Mouse (Mus musculus) left cerebral cortex, postnatal 25 days (tissue): ENCODE results near the gene Tmprss4. TPM values are rescaled to one million over a fixed set of nuclear protein-coding genes. Genes with fewer than 3 reads are reported as not detected.

ENCODE experiments used
- DNase-seq, 2 experiments: peaks; one replicate each; pipeline ENCODE4 v3.0.0; 2022; ENCODE audit warnings: low spot score in 2 of 2, mixed read lengths in 1 of 2
- intact Hi-C: fragments of 180-260 bp; cut with DNase I; formaldehyde crosslinking; loops from one replicate; pipeline ENCODE4 v1.15.1; 2025
- total RNA-seq, 2 experiments: library from RNA; stranded (reverse); gene quantifications; 2 replicates each; pipeline ENCODE4 v1.2.3; 2021

Tmprss4 gene
- under 1 TPM in 1 of 2 experiments, not detected in 1; 0.41 TPM for total RNA-seq

DNA sequence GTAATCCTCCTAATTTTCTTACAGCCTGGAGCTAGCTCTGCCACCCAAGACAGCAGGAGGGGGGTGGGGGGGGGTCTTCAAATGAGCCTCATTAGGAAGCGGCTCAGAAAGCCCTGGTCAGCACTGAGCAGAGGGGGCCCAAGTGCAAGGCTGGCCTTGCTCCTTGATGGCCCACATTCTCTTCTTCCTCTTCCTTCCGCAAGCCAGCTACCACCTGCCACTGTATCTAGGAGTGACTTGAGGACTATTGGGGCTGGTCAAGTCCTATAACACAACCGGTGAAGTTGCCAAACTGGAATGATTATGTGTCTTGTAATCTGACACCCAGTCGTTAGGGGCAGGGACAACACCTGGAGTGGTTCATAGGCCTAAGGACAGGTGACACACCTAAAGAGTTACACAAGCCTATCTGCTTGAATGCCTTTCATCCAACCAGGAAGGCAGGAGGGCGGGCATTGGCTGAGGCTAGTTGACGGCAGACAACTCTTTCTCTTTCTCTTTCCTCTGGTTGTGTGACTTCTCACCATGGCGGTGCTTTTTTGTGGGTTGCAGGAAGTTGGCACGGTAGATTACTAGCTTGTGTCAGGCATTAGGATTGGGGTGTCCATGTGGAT, at the start of gene Tmprss4:
Tmprss4 (minus strand) TSS at position 296 of the 614 bp plus-strand sequence.
- DNase-seq, result no peak
- intact Hi-C loops, result no loop called here

DNA sequence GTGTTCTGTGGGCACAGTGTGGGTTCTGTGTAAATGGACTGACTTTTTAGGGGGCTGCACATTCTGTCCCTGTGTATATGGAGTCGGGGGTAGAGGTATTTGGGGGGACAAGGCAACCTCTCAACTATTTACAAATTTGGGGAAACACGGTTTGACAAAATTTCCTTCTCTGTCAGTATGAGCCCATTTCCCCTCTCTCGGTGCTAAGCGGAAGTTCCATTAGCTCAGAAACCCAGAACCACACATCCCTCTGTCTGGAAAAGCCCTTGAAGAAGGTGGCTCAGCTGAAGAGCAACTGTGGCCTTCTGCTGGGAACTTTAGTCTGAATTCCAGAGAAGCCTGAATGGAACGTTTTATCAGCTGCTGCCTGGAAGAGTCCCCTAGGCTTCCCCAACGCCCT, 48.5 kb upstream of the Tmprss4 start:
- DNase-seq, result no peak
- intact Hi-C loops, result no loop called here

DNA sequence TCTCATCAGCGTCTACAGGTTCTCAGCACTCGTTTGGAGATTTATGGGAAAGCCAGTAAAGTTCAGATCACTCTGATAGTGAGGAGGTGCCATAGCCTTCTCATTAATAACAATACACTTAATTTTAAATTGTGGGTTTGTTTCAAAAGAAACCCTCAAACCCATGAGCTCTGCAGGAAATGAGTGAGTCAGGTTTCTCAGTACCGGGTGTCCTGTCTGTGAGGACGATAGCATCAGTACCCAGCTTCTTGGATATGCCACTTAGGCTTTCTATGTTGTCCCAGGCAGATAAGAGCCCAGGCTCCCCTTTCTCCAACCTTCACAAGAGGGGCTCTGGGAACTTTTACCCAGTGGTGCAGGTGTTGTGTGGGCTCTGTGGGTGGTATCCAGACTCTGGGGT, 48.1 kb upstream of the Tmprss4 start:
- intact Hi-C loops, result no loop called here
- no peak for DNase-seq

DNA sequence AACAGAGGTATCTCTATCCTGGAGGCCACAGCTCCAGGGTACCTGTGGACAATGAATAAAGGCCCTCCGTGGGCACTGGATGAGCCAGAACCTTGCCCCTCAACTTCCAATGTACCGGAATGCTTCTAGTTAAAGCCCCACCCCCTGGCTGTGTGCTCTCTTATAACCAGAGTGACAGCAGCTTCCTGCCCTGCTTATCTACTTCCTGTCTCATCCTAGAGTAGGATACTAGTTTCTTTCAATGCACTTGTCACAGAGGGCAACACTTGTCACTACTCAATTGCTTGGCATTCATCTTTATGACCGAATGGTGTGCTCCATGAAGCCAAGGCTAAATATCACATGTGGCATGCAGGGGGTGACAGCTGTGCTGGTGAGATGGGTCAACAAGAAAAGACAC, 47.4 kb upstream of the Tmprss4 start:
- intact Hi-C loops, result no loop called here
- DNase-seq, result no peak

DNA sequence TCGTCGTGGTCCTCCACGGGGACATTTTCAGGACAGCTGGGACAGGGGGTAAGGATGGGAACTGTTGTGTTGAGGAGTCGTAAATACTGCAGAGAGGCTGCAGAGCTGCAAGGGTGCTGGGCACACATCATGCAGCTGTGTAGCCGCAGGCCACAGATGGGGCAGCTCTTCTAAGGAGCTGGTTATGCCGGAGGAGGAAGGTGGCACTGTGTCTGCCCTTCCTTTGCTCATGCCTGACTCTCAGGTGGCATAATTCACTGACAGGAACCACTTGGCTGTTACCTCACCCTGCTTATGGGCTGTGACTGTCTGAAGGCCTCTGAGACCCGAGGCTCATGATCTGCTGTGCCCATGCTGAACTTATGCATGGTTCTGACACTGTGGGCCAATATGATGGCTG, 46.4 kb upstream of the Tmprss4 start:
- no peak for DNase-seq
- intact Hi-C loops, result no loop called here

DNA sequence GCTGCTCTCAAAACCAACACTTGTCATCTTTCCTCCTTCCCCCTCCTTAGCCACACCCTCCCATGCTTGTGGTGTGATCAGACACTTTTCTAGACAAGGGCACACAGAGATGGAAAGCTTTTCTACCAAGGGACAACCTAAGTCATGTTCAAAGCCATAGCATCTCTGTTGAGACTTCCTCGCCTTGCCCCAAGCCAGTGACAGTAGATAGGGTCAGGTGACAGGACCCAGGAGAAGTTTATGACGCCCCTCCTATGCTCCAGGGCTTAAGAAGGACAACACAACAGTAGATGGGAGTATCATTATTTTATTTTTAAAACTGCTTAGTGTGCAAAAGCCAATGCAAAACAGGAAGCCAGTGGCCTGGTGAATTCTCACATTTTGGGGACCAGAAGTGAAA, 43.6 kb upstream of the Tmprss4 start:
- intact Hi-C loops, result no loop called here

DNA sequence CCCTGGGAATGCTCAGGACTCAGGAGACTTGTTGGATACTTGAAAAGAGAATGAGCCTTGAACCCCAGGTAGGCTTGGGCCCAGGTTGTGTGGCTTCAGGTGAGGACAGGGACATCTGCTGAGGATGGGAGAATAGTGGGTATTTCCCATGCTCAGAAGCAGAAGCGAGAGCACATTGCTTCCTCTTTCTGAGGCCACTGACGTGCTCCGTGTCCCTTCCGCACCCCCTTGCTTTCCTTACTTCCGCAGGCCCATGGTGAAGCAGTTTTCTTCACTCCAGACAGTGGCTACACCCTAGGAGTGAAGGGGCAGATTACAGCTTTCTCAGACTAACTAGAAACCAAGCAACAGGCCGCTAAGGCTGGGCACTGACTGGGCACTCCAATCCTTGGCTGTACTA, 42.2 kb upstream of the Tmprss4 start:
- intact Hi-C loops, result no loop called here
- peak in 1 of 2 experiments; percentile 35 for DNase-seq

More for the DNA sequence above, 43.6 kb upstream of the Tmprss4 start:
- peak in 1 of 2 experiments; percentile 18 for DNase-seq

DNA sequence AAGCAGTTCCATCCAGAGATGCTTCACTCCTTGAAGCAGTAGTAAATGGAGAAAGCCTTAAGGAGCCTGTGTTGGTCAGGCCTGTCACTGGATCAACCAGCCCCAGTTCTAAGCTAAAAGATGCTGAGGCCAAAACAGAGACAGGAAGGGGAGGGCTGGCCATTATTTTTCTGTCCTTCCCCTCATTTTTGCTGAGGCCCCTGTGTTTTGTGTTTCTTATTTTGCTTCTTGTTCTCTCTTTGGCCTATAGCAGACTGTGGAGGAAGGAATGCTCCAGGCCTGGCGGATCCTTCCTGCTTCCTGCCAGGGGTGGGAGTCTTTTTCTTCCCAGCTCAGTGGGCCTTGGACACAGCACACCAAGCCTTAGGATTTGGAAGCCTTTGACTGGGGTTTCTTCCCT, 41.5 kb upstream of the Tmprss4 start:
- no peak for DNase-seq
- intact Hi-C loops, result no loop called here

DNA sequence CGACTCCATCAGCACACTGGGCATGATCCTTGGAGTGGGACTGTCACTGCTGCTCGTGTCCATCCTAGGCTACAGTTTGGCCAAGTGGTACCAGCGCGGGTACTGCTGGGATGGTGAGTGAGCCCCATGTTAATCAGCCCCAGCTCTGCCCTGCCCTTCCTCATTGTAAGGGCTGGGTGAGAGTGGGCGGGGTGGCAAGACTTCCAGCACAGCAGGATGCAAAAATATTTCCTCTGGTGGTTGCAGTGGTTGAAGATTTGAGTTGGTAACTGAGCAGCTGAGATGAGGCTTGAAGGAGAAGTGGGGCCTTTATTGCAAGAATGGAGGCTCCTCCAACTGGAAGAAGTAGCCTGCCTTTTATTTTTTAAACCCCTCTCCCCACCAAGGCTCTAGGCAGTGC, 37.5 kb upstream of the Tmprss4 start:
- no peak for DNase-seq
- intact Hi-C loops, result no loop called here

DNA sequence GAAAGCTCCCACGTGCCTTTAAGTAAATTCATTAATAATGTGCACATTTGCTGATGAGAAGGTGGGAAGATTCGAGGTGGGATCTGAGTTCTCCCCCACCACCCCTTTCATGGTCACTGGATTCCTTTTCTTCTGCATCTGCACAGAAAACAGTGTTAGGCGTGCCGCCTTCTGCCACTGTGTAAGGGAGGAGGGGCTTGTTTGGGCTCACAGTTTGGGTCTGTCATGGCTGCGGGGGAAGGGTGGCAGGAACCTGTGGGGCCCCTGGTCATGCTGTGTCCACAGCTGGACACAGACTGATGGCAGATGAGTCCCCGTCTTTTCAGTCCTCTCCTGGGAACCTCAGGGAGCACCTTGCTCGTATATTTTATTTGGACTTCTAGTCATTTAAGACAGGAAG, 32.9 kb upstream of the Tmprss4 start:
- no peak for DNase-seq

DNA sequence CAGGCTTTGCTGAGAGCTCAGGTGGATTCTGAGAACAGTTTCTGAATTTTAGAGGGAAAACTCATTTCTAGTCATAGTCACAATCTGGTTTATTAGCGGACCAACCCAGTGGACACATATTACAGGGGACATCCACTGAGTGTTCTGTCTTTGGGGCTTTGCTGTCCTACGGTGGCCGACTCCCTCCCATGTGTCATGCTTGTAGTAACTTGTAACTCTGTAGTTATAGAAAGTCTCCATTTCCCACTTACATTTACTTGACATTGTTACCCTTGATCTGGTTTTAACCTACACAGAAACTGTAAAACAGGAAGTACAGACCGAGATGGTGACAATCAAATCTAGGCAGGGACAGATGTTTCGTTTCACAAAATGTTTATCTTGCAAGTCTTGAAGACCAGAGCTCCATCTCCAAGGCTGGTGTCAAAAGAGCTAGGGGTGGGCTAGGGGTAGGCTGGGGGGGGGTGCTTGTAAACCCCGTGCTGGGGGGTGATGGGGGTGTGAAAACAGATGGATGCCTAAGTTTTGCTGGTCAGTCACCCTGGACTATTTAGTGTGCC, 31.9 kb upstream of the Tmprss4 start:
- intact Hi-C loops, result no loop called here
- no peak for DNase-seq

More for the DNA sequence above, 32.9 kb upstream of the Tmprss4 start:
- intact Hi-C loops, result no loop called here

DNA sequence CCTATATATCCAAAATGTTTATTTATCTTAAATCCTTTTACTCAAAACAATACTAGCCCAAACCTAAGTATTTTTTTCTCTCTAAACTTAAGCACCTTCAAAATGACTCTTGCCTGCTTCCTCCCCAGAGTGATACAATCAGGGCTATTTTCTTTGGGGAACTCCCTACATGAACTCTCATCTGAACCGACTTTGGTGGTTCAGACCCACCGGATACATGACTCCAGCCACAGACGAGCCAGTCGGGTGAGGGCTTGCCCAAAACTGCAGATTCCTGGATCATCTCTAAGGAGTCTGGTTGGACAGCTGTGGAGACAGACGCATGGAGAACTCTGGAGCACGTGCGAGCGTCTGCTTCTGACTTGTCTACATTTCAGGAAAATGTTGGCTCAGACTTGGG, 25.5 kb upstream of the Tmprss4 start:
- DNase-seq, result no peak
- intact Hi-C loops, result no loop called here

DNA sequence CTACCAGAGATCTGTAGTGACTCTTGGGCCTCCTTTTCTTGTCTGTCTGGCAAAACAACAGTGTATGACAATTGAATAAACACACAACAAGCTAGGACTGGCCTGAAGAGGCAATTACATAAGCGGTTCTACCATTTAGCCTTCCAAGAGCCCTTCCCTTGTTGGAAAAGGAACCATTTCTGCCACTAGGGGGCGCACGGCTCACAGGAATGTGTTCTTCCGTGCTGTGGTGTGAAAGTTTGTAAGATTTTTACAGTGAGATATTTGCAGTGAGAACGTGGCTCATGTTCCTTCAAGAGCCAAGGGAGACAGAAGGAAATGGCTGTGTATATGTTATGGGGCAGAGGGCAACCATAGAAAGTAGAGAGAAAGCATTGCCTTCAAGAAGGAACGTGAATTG, 17.7 kb upstream of the Tmprss4 start:
- intact Hi-C loops, result loop anchor here (1.0 to 5.0 kb wide), 3 partner anchors 76 to 187 kb away; no protein-coding TSS in a partner anchor
- peak; percentile 93 to 96 for DNase-seq

DNA sequence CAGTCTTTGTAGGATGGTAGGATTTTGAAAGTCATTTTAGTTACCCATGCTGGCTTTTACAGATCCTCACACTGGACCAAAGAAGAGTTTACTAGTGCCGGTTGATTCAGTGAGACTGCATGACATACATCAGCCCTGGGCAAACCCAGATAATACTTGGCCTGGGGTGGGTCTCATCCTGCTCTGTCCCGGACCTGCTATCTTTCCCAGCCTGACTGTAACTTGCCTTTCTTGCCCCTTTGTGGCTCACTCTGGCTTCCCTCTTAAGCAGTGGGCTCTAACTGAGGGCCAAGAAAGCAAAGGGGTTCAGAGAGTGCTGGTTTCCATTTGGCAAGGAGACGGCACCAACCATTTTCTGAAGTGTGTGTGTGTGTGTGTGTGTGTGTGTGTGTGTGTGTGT, 15.8 kb upstream of the Tmprss4 start:
- no peak for DNase-seq
- intact Hi-C loops, result loop anchor here (5.0 kb wide), 1 partner anchor 78 kb away; no protein-coding TSS in a partner anchor

DNA sequence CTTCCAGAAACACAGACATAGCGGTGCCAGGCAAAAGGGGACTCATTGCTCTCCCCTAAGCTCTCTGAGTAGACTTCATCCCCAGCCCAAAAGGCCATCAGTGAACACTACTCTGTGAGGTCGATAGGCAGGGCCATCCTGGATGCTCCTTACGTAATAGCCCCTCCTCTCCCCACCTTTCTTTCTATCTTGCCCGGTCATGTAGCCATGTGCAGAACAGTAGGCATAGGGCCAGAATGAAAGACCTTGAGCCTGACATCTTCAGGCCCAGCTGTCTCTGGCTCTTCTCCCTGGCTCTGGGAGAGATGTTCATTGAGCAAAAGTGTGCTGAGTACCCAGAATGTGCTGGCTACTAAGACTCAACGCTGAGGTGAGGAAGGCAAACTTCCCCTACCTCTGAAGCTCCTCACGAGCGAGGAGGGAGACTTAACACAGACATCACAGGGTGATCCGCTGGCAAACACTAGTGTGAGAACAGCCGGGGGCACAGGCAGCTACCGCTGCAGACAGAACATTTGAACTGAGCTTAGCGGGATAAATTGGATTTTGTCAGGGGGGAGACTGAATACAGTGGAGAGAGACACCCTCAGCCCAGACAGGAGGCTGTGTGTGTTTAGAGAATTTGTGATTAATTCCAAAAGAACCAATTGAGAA, 11.8 kb upstream of the Tmprss4 start:
- no peak for DNase-seq
- intact Hi-C loops, result no loop called here

DNA sequence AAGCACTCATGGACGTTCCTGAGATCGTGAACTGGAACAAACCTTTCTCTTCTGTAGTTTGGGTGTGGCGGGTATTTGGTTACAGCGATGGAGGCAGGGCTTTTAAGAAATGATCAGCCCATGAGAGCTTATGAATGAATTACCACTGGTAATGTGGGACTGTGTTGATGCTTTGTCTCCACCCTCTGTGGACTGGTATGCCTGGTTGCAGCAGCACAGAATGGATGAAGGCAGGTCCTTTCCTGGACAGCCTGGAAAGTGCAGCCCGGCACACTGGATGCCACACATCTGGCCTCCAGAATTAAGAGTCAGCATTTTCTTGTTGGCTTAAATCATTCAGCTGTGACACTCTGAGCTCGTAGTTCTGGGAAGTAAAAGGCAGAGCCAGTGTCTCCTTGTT, 8.1 kb upstream of the Tmprss4 start:
- intact Hi-C loops, result no loop called here
- DNase-seq, result no peak

DNA sequence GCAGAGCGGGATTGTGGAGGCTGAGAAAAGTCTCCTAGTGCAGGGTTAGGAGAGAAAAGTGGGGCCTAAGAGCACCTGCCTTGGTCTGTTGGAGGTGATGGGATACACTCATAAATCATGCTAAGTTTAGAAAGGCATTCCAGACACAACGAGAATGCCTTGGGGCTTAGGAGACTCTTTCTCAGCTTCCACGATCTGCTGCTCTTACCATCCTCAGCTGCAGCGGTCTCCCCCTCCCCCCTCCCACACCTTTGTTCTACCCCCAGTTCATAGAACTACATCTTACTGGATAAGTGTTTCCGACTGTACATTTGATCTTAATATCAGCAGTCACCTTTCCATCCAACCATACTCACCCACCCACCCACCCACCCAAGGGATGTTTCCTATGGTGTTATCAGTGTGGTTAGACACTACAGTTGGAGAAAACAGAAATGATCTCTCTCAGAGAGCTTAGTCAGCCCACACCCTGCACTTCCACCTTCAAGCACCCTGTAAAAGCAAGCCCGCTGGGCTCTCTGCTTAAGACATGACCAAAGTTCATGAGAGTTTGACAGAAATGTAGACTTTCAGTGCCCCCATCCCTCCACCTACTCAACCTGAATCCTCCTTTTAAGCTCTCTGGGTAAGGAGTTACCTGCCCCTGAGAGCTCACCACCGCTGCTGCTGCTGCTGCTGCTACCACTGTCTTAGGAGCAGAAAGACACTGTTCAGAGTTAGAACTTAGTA, 3.3 kb upstream of the Tmprss4 start:
- no peak for DNase-seq
- intact Hi-C loops, result no loop called here

DNA sequence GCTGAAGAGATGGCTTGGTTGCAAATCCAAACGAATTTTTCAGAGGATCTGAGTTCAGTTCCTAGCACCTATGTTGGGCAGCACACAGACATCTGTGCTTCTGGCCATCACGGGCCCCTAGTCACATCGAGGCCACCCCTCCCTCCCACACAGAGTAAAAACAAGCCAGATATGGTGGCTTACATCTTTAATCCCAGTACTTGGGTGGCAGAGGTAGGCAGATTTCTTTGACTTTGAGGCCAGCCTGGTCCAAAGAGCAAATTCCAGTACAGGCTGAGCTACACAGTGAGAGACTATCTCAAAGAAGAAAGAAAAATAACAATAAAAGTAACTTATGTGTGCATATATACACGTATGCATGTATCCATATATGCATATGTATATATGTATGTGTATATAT, 2.2 kb upstream of the Tmprss4 start:
- DNase-seq, result no peak
- intact Hi-C loops, result no loop called here

DNA sequence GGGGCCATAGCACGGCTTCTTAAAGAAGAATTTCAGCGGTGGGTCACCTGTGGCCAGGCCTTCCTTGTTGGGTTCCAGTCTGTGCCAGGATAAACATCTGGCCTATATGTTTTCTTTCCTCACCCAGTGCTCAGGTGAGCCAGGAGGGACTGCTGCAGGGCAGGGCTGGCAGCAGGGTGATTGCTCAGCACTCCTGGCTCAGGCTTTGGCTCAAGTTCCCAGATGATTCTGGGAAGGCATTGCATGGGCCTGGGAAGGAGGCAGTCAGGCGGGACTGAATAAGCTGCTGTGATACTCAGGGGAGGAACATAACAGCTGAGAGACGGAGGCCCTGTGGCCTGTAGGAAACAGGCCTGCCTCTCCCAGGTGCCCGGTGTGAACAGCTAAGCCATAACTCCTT, 1.3 kb upstream of the Tmprss4 start:
- no peak for DNase-seq
- intact Hi-C loops, result no loop called here

DNA sequence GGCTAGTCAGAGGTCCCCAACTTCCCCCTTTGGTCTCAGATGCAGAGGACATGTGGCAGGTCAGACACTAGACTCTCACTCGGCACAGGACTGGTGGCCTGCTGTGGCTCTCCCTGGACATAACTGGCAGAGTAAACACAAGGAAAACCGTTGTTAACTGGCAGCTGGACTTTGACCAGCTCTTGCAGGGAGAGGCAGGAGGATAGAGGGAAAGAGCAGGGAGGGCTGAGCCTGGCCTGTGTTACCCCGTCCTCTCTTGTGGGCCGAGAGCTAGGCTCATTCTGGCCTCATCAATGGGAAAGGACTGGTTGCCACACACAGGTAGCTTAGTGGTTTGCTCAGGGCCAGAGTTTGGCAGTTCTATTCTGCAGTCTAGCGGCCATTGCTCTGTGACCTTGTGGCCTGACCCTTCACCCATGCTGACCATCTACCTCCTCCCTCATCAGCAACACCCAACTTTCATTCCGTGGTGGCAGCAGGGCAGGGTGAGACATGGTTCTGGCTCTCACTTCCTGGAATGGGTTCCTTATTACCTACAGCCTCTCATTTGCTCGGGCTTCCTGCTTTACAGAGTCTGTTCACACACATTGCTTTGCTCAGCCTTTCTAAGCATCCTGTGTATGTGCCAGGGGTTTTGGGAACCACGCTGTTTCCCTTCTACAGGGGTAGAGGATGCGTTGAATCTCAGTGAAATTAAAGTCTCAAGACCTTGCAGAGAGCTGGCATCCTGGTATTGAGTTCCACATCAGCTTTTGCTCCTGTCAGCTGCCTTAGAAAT, 1.7 kb downstream of the Tmprss4 start:
- intact Hi-C loops, result no loop called here
- no peak for DNase-seq
